Mouse (Mus musculus) embryonic facial prominence, embryonic 10.5 days (tissue): Measurements from ENCODE around the gene Fga. TPM values are rescaled to one million over a fixed set of nuclear protein-coding genes. Genes with fewer than 3 reads are reported as not detected.

Source experiments
- DNase-seq: peaks from one replicate; pipeline ENCODE4 v3.0.0-alpha.2; 2017; ENCODE audit warnings: low spot score
- H3K27ac ChIP-seq: fragments of 300-500 bp; sonication (generic); replicated peaks from 2 replicates; pipeline ENCODE4 v1.5.1; 2016; ENCODE audit warnings: mild to moderate bottlenecking
- H3K27me3 ChIP-seq: fragments of 300-500 bp; sonication (generic); replicated peaks from 2 replicates; pipeline ENCODE4 v1.6.1; 2016; ENCODE audit warnings: low read depth, mild to moderate bottlenecking; ENCODE audit not compliant: poor library complexity, severe bottlenecking
- H3K36me3 ChIP-seq: fragments of 300-500 bp; sonication (generic); replicated peaks from 2 replicates; pipeline ENCODE4 v1.6.1; 2016; ENCODE audit warnings: mild to moderate bottlenecking, moderate library complexity
- H3K4me1 ChIP-seq: fragments of 300-500 bp; sonication (generic); 2 replicates; pipeline ENCODE4 v1.6.1; 2016
- H3K4me3 ChIP-seq: fragments of 300-500 bp; sonication (generic); 2 replicates; pipeline ENCODE4 v1.5.1; 2016; ENCODE audit warnings: mild to moderate bottlenecking, moderate library complexity
- H3K9me3 ChIP-seq: fragments of 300-500 bp; sonication (generic); 2 replicates; pipeline ENCODE4 v1.6.1; 2016; ENCODE audit warnings: mild to moderate bottlenecking
- WGBS: fragments of 180-500 bp; shearing (Covaris S2); methylation state at CpG from one replicate; pipeline ENCODE4 v1.1.7; 2016; 5-methylcytosine and 5-hydroxymethylcytosine counted together
- polyA plus RNA-seq: library from polyadenylated mRNA; unstranded; fragments of >200 nt; fragmentation: Nextera tagmentation; extraction: Ambion mirVana; gene quantifications from 2 replicates; pipeline ENCODE4 v1.2.1, GENCODE M21; 2016

Fga gene
- polyA plus RNA-seq, 1 experiment from 2014 or later: not detected

DNA sequence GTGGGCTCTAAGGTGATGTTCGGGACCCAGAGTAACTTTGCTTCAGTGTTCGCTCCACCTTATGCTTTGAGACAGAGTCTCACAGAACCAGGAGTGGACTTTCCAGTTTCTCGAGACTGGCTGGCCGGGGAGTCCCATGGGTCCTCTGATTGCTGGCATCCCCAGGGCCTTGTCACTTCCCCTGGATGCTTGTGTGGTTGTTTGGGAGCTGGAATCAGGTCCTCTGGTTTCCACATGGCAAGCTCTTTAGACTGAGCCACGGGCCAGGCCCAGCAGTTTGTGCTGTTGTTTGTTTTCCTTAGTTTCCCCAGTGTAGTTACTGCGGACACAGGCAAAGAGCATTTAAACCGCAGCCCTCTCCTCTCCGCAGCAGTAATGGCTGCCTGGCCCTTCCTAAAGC lies 7.9 kb downstream of the Fga start:
- WGBS: 70% methylated on average over 8 of the region's 8 CpGs
- Histone ChIP-seq H3K27me3 (no peaks in the 10 kb centered on the region), H3K9me3 (no peaks in the 10 kb centered on the region), H3K27ac (no peak overlapping the region), H3K4me3 (no peak overlapping the region), H3K4me1 (peaks cover 9% of the 10 kb centered on the region), H3K36me3 (no peaks in the 10 kb centered on the region)
- DNase-seq: no peak

DNA sequence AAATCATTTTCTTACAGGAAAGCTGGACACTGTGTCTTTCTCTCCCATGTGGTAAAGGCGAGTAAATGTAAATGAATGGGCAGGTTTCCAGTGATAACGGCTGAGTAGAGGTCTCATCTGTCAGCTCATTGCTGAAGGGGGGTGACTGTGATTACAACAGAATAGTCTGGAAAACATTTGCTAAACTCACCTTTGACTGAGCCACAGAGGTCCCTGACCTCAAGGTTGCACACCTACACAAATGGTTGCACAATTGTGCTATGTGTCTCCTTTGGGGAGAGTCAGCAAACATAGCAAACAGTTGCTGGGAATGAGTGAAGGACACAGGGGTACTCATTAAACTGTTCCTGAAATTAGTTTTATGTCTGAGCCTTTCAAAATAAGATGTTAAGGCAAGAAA lies 13.0 kb downstream of the Fga start:
- no peaks in the 10 kb centered on the region for H3K36me3 ChIP-seq
- H3K9me3 ChIP-seq: no peaks in the 10 kb centered on the region
- H3K27me3 ChIP-seq: no peaks in the 10 kb centered on the region
- no peak overlapping the region for H3K4me3 ChIP-seq
- 0 out of 2 replicates have a peak, but pooled peaks cover under 1% of the 10 kb centered on the region for H3K4me1 ChIP-seq
- H3K27ac ChIP-seq: no peak overlapping the region
- WGBS: 81% methylated on average over 2 of the region's 2 CpGs
- no peak for DNase-seq

DNA sequence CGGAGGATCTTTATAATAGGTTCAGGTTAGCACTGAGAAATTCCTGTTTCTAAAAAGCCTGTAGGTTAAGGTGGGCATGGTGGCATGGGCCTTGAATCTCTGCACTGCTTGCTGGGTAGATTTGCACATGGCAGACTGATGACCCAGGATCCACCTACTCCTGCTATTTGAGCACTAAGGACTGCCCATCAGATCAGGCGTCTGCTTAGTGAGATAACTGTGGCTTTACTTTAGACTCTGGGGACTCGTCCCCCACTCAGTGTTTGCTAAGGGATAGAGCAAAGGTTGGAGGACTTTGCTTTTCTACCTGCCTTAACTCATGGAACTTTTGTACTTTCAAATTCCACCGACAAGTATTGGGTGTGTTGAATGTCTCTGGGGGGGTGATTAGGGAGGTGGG lies 13.8 kb downstream of the Fga start:
- no peak for DNase-seq
- H3K4me1 ChIP-seq: no peaks in the 10 kb centered on the region
- no peaks in the 10 kb centered on the region for H3K36me3 ChIP-seq
- H3K27me3 ChIP-seq: no peaks in the 10 kb centered on the region
- H3K27ac ChIP-seq: no peak overlapping the region
- H3K4me3 ChIP-seq: no peak overlapping the region
- H3K9me3 ChIP-seq: no peaks in the 10 kb centered on the region
- 75% methylated on average over 4 of the region's 4 CpGs for WGBS

DNA sequence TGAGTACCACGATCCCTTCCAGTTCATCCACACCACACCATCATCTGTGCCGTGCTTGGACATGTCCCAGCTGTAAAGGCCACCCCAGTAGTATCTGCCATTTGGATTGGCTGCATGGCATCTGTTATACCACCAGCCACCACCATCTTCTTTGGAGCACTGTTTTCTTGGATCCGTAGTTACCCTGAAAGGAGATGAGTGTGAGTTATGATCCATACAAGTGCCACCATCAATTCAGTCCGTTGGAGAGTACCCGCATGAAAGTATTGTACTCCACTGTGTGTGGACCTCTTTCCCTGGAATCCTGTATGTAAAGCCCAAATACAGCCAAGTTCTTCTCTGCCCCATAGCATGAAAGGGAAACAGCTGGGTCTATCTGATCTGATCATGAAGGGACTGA lies 16.6 kb downstream of the Fga start:
- Histone ChIP-seq H3K27ac (no peak overlapping the region), H3K36me3 (no peaks in the 10 kb centered on the region), H3K9me3 (no peaks in the 10 kb centered on the region), H3K4me3 (no peak overlapping the region), H3K27me3 (no peaks in the 10 kb centered on the region), H3K4me1 (no peaks in the 10 kb centered on the region)
- WGBS: 92% methylated on average over 5 of the region's 5 CpGs
- DNase-seq: no peak

DNA sequence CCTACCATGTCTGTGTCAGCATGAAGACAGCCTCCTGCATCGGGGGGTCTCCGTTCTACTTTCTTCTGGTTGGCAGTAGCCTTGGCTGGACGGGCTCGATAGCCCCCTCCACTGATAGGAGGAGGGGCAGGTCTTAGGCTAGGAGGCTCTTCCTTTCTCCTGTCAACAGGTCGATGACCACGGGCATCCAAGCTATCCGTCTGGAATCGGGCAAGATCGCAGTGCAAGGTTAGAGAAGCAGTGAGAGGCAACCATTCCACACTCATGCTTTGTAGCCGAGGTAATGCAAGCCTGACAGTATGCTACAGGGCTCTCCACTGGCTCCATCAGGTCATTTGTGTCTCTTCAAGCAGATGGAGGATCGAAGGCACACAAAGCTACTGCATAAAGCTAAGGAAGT lies 20.8 kb downstream of the Fga start:
- 89% methylated on average over 11 of the region's 11 CpGs for WGBS
- no peak for DNase-seq

DNA sequence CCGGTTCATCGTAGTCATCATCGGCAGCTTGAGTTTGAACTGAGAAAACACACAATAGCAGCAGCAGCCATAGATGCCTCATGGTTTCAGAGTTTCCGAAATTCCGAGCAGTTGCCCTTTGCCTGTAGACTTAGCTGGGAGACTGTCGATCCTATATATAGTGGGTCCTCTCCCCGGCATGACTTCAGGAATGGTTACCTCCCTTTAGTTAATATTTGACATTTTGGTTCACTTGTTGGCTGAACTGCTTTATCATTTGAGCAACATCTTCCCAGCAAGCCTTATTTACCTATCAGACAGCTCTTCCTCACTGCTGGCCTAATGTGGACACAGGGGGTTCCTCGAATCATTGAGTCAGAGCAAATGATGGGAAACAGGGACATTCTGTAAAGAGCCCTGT lies 23.8 kb downstream of the Fga start, which contains the start of gene Fgb:
Gene Fgb (minus strand): TSS at position 184 of the 400 bp plus-strand sequence.
- WGBS: 88% methylated on average over 8 of the region's 8 CpGs
- H3K9me3 ChIP-seq: no peaks in the 10 kb centered on the region
- no peak within 1 kb of the TSS for H3K4me3 ChIP-seq
- H3K36me3 ChIP-seq: no peaks in the 10 kb centered on the region
- DNase-seq: no peak
- no peak within 1 kb of the TSS for H3K27ac ChIP-seq
- no peaks in the 10 kb centered on the region for H3K27me3 ChIP-seq
- H3K4me1 ChIP-seq: no peaks in the 10 kb centered on the region

More for the DNA sequence above, 20.8 kb downstream of the Fga start:
- Histone ChIP-seq H3K27me3 (no peaks in the 10 kb centered on the region), H3K9me3 (no peaks in the 10 kb centered on the region), H3K4me3 (no peak overlapping the region), H3K27ac (no peak overlapping the region), H3K36me3 (no peaks in the 10 kb centered on the region), H3K4me1 (no peaks in the 10 kb centered on the region)

DNA sequence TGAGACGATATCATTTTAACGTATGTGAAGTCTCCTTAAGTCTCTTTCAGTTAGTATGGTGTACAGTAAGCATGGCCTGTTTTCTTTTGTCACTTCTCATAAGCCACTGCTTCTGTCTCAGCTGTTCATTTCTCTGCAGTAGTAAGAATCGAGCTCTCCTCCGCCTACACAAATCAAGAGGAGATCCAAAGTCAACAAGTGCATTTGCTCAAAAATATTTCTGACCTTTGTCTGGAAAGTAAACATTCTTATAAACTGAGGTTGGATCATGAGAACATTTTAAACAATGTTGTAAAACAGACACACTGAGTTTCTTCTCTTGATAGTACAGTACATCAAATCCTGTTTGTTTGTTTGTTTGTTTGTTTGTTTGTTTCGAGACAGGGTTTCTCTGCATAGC lies 24.8 kb downstream of the Fga start:
- Histone ChIP-seq H3K27me3 (no peaks in the 10 kb centered on the region), H3K36me3 (no peaks in the 10 kb centered on the region), H3K9me3 (no peaks in the 10 kb centered on the region), H3K27ac (no peak overlapping the region), H3K4me3 (no peak overlapping the region), H3K4me1 (no peaks in the 10 kb centered on the region)
- 86% methylated on average over 5 of the region's 5 CpGs for WGBS
- DNase-seq: no peak

DNA sequence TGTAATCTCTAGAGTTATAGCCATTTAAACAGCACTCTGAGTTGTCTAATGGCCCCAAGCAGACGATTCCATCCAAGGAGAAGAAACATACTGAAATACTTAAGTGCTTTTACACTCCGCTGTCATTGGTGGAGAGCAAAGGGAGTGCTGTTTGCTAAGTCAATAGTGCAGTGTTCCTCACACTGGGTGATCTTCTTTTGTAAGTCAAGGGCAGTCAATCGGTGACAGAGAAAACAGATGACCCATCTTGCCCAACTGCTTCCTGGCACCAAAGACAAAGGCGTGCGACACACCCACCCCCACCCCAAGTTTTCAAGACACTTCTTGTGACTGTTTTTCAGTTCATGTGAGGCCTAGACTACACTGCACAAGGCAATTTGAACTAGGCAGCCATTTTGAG lies 26.2 kb downstream of the Fga start:
- WGBS: 86% methylated on average over 5 of the region's 5 CpGs
- DNase-seq: no peak
- no peak overlapping the region for H3K4me3 ChIP-seq
- H3K36me3 ChIP-seq: peaks cover 6% of the 10 kb centered on the region
- H3K9me3 ChIP-seq: no peaks in the 10 kb centered on the region
- H3K27ac ChIP-seq: no peak overlapping the region
- peaks cover 9% of the 10 kb centered on the region for H3K4me1 ChIP-seq
- no peaks in the 10 kb centered on the region for H3K27me3 ChIP-seq

DNA sequence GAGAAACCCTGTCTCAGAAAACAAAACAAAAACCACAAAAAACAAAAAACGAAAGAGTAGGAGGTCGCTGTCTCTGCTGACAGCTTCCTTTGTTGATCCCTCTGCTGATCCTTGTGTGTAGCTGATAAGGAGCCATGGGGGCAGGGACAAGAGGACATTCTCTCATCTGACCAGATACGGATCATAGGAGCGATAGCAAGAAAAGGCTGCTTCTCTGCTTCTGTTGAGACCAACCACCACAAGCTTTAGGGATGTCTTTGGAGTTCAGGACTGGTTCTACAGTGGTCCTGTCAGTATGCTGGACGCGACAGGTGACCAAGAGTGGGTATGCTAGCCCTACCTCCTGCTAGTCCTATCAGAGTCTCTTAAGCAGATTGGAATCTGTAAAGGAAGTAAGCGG lies 27.2 kb downstream of the Fga start:
- Histone ChIP-seq H3K4me3 (no peak overlapping the region), H3K27me3 (no peaks in the 10 kb centered on the region), H3K36me3 (peaks cover 16% of the 10 kb centered on the region), H3K4me1 (peaks cover 9% of the 10 kb centered on the region), H3K9me3 (no peaks in the 10 kb centered on the region), H3K27ac (no peak overlapping the region)
- DNase-seq: no peak
- WGBS: 90% methylated on average over 7 of the region's 7 CpGs

DNA sequence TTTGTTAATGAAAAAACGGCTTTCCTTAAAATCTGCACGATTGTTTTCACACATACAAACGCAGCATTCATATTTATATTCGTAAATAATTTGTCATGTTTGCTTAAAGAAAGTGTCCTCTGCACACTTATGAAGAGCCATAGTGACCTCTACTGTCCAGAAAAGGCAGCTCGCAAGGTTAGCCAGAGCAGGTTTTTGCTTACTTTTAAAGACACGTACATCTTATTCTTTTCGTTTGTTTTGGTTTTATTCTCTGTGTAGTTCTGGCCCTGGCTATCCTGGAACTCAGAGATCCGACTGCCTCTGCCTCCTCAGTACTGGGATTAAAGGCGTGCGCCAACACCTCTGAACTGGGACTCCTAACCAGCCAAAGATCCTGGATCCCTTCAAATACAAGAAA lies 27.9 kb downstream of the Fga start:
- WGBS: 37% methylated on average over 10 of the region's 10 CpGs
- peaks cover 22% of the 10 kb centered on the region for H3K36me3 ChIP-seq
- H3K4me3 ChIP-seq: no peak overlapping the region
- no peaks in the 10 kb centered on the region for H3K27me3 ChIP-seq
- H3K27ac ChIP-seq: no peak overlapping the region
- DNase-seq: peak; percentile 23
- H3K9me3 ChIP-seq: no peaks in the 10 kb centered on the region
- peaks cover 9% of the 10 kb centered on the region for H3K4me1 ChIP-seq

DNA sequence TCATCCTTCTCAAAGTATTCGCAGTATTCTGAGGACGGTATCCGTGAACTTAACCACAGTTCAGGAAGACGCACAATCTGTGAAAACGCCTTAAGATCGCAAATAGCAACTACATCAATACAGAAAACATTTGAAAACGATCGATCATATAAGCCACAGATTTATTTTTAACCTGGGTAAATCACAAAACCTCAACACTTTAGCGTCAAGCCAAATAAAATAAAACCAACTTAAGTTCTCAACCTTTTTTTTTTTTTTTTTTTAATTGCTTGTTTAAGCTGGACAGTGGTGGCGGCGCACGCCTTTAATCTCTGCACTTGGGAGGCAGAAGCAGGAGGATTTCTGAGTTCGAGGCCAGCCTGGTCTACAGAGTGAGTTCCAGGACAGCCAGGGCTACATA lies 28.9 kb downstream of the Fga start:
- DNase-seq: no peak
- Histone ChIP-seq H3K27ac (peak overlapping the region; percentile 35; the same call in 1 of the 2 replicates), H3K36me3 (peaks cover 32% of the 10 kb centered on the region), H3K4me1 (peaks cover 9% of the 10 kb centered on the region), H3K4me3 (peak overlapping the region; percentile 73), H3K9me3 (no peaks in the 10 kb centered on the region), H3K27me3 (no peaks in the 10 kb centered on the region)
- WGBS: 37% methylated on average over 13 of the region's 13 CpGs

DNA sequence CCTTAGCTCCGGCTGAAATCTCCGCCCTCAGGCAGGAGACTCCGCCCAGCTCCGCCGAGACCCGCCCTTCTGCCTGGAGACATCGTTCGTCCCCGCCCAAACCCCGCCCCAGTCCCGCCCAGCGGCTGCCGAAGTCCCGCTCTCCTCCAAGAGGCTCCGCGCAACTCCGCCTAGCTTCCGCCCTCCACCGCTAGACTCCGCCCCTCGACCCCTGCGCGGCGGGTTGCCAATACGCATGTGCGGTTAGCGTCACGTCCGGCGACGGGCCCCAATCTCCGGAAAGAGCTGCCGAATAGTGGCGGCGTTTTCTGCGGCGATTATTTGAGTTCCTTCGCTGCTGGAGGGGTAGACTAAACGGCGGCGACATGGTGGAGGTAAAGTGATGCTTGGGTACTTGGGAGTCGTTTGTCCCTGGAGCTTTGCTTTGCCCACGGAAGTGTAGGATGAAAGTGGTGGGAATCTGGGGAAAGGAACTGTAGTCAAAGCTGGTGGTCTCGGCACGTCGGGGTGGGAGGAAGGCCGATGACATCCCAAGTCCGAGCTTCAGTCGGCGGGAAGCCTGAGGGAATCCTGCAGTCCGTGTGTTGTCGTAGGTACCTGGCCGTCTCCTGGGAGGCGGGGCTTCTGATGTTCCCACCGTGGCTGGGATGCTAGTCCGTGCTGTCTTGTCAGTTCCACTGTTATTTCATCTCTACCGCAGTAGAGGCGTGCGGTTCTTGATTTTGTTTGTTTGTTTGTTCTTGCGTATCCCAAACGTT lies 29.6 kb downstream of the Fga start, which contains the start of gene Plrg1:
Gene Plrg1 (plus strand): TSS at position 242 of the 758 bp plus-strand sequence.
- peak within 1 kb of the TSS; percentile 73 for H3K4me3 ChIP-seq
- under 1% methylated on average over 61 of the region's 61 CpGs for WGBS
- H3K27me3 ChIP-seq: no peaks in the 10 kb centered on the region
- peaks cover 39% of the 10 kb centered on the region for H3K36me3 ChIP-seq
- peaks cover 9% of the 10 kb centered on the region for H3K4me1 ChIP-seq
- no peaks in the 10 kb centered on the region for H3K9me3 ChIP-seq
- DNase-seq: peak; percentile 99
- peak within 1 kb of the TSS; percentile 82 for H3K27ac ChIP-seq

DNA sequence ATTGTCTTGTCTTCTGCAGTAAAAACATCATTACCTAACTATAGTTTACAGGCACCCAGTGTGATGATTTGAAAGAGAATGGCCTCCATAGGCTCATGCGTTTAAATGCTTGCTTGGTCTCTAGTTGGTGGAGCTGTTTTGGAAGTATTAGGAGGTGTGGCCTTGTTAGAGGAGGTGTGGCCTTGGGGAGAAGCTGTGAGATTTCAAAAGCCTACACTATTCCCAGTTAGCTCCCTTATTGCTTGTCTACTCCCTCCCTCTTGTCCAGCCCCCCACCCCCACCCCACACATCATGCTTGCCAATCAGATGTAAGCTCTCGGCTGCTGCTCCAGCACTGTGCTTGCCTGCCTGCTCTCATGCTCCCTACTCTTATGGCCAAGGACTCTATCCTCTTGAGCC lies 31.2 kb downstream of the Fga start:
- Histone ChIP-seq H3K4me1 (peaks cover 9% of the 10 kb centered on the region), H3K9me3 (no peaks in the 10 kb centered on the region), H3K27ac (no peak overlapping the region), H3K27me3 (no peaks in the 10 kb centered on the region), H3K4me3 (peak overlapping the region; percentile 73; the same call in 1 of the 2 replicates), H3K36me3 (peaks cover 55% of the 10 kb centered on the region)
- 92% methylated on average over 2 of the region's 2 CpGs for WGBS
- DNase-seq: no peak
